Mouse (Mus musculus) kidney, embryonic 15.5 days (tissue): ENCODE results near the gene Adcy7. TPM values are rescaled to one million over a fixed set of nuclear protein-coding genes. Genes with fewer than 3 reads are reported as not detected.

Experiments used
- polyA plus RNA-seq: library from polyadenylated mRNA; unstranded; fragments of >200 nt; fragmentation: Nextera tagmentation; extraction: Ambion mirVana; gene quantifications from 2 replicates; pipeline ENCODE4 v1.2.1, GENCODE M21; 2015

Gene Adcy7
- polyA plus RNA-seq, 1 experiment from 2014 or later, result 3.1 TPM

Other genes with a start within 250 kb of the Adcy7 start
- gene Cnep1r1, start 153.6 kb upstream of the Adcy7 start, polyA plus RNA-seq, result 59.5 and 60.6 TPM in 2 replicates
- gene Heatr3, start 134.5 kb upstream of the Adcy7 start, polyA plus RNA-seq, result 47.2 and 51.0 TPM in 2 replicates
- 8.5 and 8.9 TPM in 2 replicates for gene Tent4b, start 73.2 kb upstream of the Adcy7 start, polyA plus RNA-seq
- 68.6 and 74.4 TPM in 2 replicates for gene Brd7, start 89.8 kb downstream of the Adcy7 start, polyA plus RNA-seq
- gene Nkd1, start 249.0 kb downstream of the Adcy7 start, polyA plus RNA-seq, result 60.0 and 68.1 TPM in 2 replicates